24 mouse cellular contexts compared by ENCODE assay signal in genomic region chr6:114856501-114856900, GRCm38 (mm10).
A peak's percentile ranks its signal among the peaks of the same experiment; 100 is the strongest.
DNase-seq lines count a peak whose midpoint lies in the region; ATAC-seq and TF ChIP-seq lines count a peak whose summit lies in the region.
"Had no signal": no experiment of that assay in that cellular context is flagged by ENCODE, and none has a peak within 500 bp of the region (broad histone marks: within the 10 kb centered on the region; RNA-seq: fewer than 3 reads in every experiment).

No protein-coding gene starts in this region.

- TF ChIP-seq CTCF in heart, adult 2 months (IDR thresholded peaks at IDR 0.05), result no peak

- H3K4me2 ChIP-seq in heart, embryonic 15.5 days, result no peak overlapping the region
- no peak overlapping the region for H3K4me2 ChIP-seq in lung, embryonic 15.5 days
- H3K4me2 ChIP-seq: embryonic facial prominence, embryonic 15.5 days; hindbrain, embryonic 13.5 days had no signal

- H3K9ac ChIP-seq in heart, embryonic 15.5 days, result no peak overlapping the region
- H3K9ac ChIP-seq in heart, adult 2 months (ENCODE audit: low read depth, low read length), result no peak overlapping the region
- H3K9ac ChIP-seq in lung, embryonic 15.5 days, result no peak overlapping the region
- H3K9ac ChIP-seq: embryonic facial prominence, embryonic 15.5 days; forebrain, postnatal 0 days; hindbrain, embryonic 13.5 days had no signal

- H3K27me3 ChIP-seq in heart, embryonic 15.5 days, result no peaks in the 10 kb centered on the region
- H3K27me3 ChIP-seq in heart, adult 2 months (ENCODE audit: control insufficient read depth, insufficient read depth, low read length), result no peaks in the 10 kb centered on the region
- no peaks in the 10 kb centered on the region for H3K27me3 ChIP-seq in lung, embryonic 15.5 days
- H3K27me3 ChIP-seq in limb, embryonic 10.5 days (ENCODE audit: low read depth, poor library complexity, severe bottlenecking), result no peaks in the 10 kb centered on the region
- H3K27me3 ChIP-seq: embryonic facial prominence, embryonic 15.5 days; hindbrain, embryonic 13.5 days had no signal

- no peaks in the 10 kb centered on the region for H3K79me2 ChIP-seq in heart, adult 2 months (replicated peaks; ENCODE audit: control insufficient read depth, insufficient read depth, low read length)

- H3K9me3 ChIP-seq in heart, embryonic 15.5 days (replicated peaks), result no peaks in the 10 kb centered on the region
- no peaks in the 10 kb centered on the region for H3K9me3 ChIP-seq in lung, embryonic 15.5 days
- H3K9me3 ChIP-seq in limb, embryonic 10.5 days (replicated peaks), result no peaks in the 10 kb centered on the region
- H3K9me3 ChIP-seq: embryonic facial prominence, embryonic 15.5 days; hindbrain, embryonic 10.5 days; hindbrain, embryonic 13.5 days had no signal

- H3K4me3 ChIP-seq in heart, embryonic 15.5 days, result no peak overlapping the region
- no peak overlapping the region for H3K4me3 ChIP-seq in heart, adult 2 months
- H3K4me3 ChIP-seq in lung, embryonic 15.5 days, result no peak overlapping the region
- no peak overlapping the region for H3K4me3 ChIP-seq in limb, embryonic 10.5 days
- H3K4me3 ChIP-seq: embryonic facial prominence, embryonic 15.5 days; gastrocnemius, adult 2 months; hindbrain, embryonic 10.5 days; hindbrain, embryonic 13.5 days had no signal

- peaks cover 55% of the 10 kb centered on the region for H3K4me1 ChIP-seq in heart, embryonic 15.5 days (replicated peaks)
- peaks cover 18% of the 10 kb centered on the region for H3K4me1 ChIP-seq in heart, adult 2 months (ENCODE audit: control insufficient read depth, insufficient read depth, low read length)
- peaks cover 57% of the 10 kb centered on the region for H3K4me1 ChIP-seq in lung, embryonic 15.5 days
- peaks cover 64% of the 10 kb centered on the region for H3K4me1 ChIP-seq in limb, embryonic 10.5 days

- peak overlapping the region; percentile 35; the same call in 1 of the 2 replicates for H3K27ac ChIP-seq in heart, embryonic 15.5 days
- H3K27ac ChIP-seq in heart, adult 2 months, result no peak overlapping the region
- H3K27ac ChIP-seq in lung, embryonic 15.5 days, result 0 out of 2 replicates have a peak overlapping the region, but pooled peaks have one; percentile 31
- peak overlapping the region; percentile 63; the same call in 1 of the 2 replicates for H3K27ac ChIP-seq in limb, embryonic 10.5 days
- H3K27ac ChIP-seq: gastrocnemius, adult 2 months had no signal

- intact Hi-C loops in heart, adult 2 months (cut with DNase I), result no loop called here

- no peak for ATAC-seq in heart, embryonic 15.5 days (replicated peaks; ENCODE audit: insufficient number of reproducible peaks, insufficient read depth, low FRiP score, low read depth)
- ATAC-seq in lung, embryonic 15.5 days (ENCODE audit: borderline replicate concordance, extremely low read depth, low FRiP score, low TSS enrichment), result no peak
- no peak for ATAC-seq in CD4-positive, CD25-positive, alpha-beta regulatory T cell, adult 4 months
- ATAC-seq: forebrain, embryonic 14.5 days; forebrain, postnatal 0 days; hindbrain, embryonic 16.5 days had no signal

- peaks cover 12% of the 10 kb centered on the region; the same call in 1 of the 2 replicates for H3K36me3 ChIP-seq in heart, embryonic 15.5 days
- H3K36me3 ChIP-seq in heart, adult 2 months (ENCODE audit: control insufficient read depth, insufficient read depth, low read length), result no peaks in the 10 kb centered on the region
- peaks cover 24% of the 10 kb centered on the region for H3K36me3 ChIP-seq in lung, embryonic 15.5 days
- peaks cover 32% of the 10 kb centered on the region for H3K36me3 ChIP-seq in limb, embryonic 10.5 days

- DNase-seq in heart, adult 2 months, result no peak
- DNase-seq in lung, adult 18-20 months, result no peak
- DNase-seq in limb, embryonic 10.5 days (ENCODE audit: low spot score), result no peak
- DNase-seq: adrenal gland, adult 8-10 months; adrenal gland, postnatal 25 days; cerebellum, adult 11-12 months; cerebellum, adult 8-10 months; cerebellum, postnatal 10 days; cerebellum, postnatal 36 days; embryo, embryonic 11 days; forebrain, postnatal 0 days; gastrocnemius, adult 2 months; gastrocnemius, postnatal 14 days; heart, adult 11 months; heart, postnatal 10 days; heart, postnatal 36 days had no signal

- TF ChIP-seq EP300 in heart, adult 2 months (IDR thresholded peaks at IDR 0.05; ENCODE audit: insufficient read depth, low read depth, low read length), result no peak

- TF ChIP-seq POLR2A in heart, adult 2 months (IDR thresholded peaks at IDR 0.05; ENCODE audit: insufficient read depth, low read depth, low read length), result no peak

- 73% methylated on average over 4 of the region's 4 CpGs for WGBS in heart, embryonic 15.5 days
- 83% methylated on average over 4 of the region's 4 CpGs for WGBS in heart, adult 2 months
- 45% methylated on average over 4 of the region's 4 CpGs for WGBS in lung, embryonic 15.5 days
- WGBS in limb, embryonic 10.5 days, result 75% methylated on average over 4 of the region's 4 CpGs
